Mouse (Mus musculus) midbrain, embryonic 13.5 days (tissue): ENCODE measurements around the gene Neb. TPM values are rescaled to one million over a fixed set of nuclear protein-coding genes. Genes with fewer than 3 reads are reported as not detected.
"Not testable (repeated sequence)": the region's sequence is repeated elsewhere in the genome, so short reads cannot be mapped to it uniquely, and the experiment has no call there.

Source experiments
- ATAC-seq: fragments of 200-750 bp; cut with Nextera tagmentation; 2 replicates; pipeline ENCODE4 v1.8.0; 2017; ENCODE audit warnings: mild to moderate bottlenecking, moderate TSS enrichment, moderate library complexity
- H3K27ac ChIP-seq: fragments of 300-500 bp; sonication (generic); 2 replicates; pipeline ENCODE4 v1.5.1; 2015; ENCODE audit warnings: inconsistent platforms, mild to moderate bottlenecking, moderate library complexity
- H3K27me3 ChIP-seq: fragments of 300-500 bp; sonication (generic); 2 replicates; pipeline ENCODE4 v1.6.1; 2015; ENCODE audit warnings: mild to moderate bottlenecking, inconsistent platforms
- H3K36me3 ChIP-seq: fragments of 300-500 bp; sonication (generic); 2 replicates; pipeline ENCODE4 v1.6.1; 2015; ENCODE audit warnings: mild to moderate bottlenecking, inconsistent platforms
- H3K4me1 ChIP-seq: fragments of 300-500 bp; sonication (generic); replicated peaks from 2 replicates; pipeline ENCODE4 v1.6.1; 2015; ENCODE audit warnings: inconsistent platforms
- H3K4me2 ChIP-seq: fragments of 300-500 bp; sonication (generic); replicated peaks from 2 replicates; pipeline ENCODE4 v1.6.1; 2015; ENCODE audit warnings: moderate library complexity, mild to moderate bottlenecking, inconsistent platforms
- H3K4me3 ChIP-seq: fragments of 300-500 bp; sonication (generic); replicated peaks from 2 replicates; pipeline ENCODE4 v1.5.1; 2015; ENCODE audit warnings: mild to moderate bottlenecking, inconsistent platforms
- H3K9ac ChIP-seq: fragments of 300-500 bp; sonication (generic); replicated peaks from 2 replicates; pipeline ENCODE4 v1.6.1; 2015; ENCODE audit warnings: mild to moderate bottlenecking, inconsistent platforms
- H3K9me3 ChIP-seq: fragments of 300-500 bp; sonication (generic); 2 replicates; pipeline ENCODE4 v1.6.1; 2016; ENCODE audit warnings: mild to moderate bottlenecking, inconsistent platforms
- WGBS: fragments of 180-500 bp; shearing (Covaris S2); methylation state at CpG from one replicate; pipeline ENCODE4 v1.1.7; 2015; 5-methylcytosine and 5-hydroxymethylcytosine counted together
- microRNA-seq: library from miRNA; unstranded; fragments of <30 nt; microRNA quantifications from one replicate; pipeline ENCODE4, GENCODE M21; 2016
- polyA plus RNA-seq: library from polyadenylated mRNA; unstranded; fragments of >200 nt; fragmentation: Nextera tagmentation; extraction: Ambion mirVana; gene quantifications from 2 replicates; pipeline ENCODE4 v1.2.1, GENCODE M21; 2015

The Neb gene
- polyA plus RNA-seq, 1 experiment from 2014 or later: 0.73 TPM

GRCm38 (mm10) chr2:52169243-52170005 is 208.8 kb downstream of the Neb start:
- H3K4me2 ChIP-seq: no peak overlapping the region
- no peak overlapping the region for H3K4me3 ChIP-seq
- no peaks in the 10 kb centered on the region for H3K27me3 ChIP-seq
- WGBS: 93% methylated on average over 7 of the region's 7 CpGs
- no peak for ATAC-seq
- H3K9me3 ChIP-seq: no peaks in the 10 kb centered on the region
- H3K36me3 ChIP-seq: no peaks in the 10 kb centered on the region
- no peaks in the 10 kb centered on the region for H3K4me1 ChIP-seq
- no peak overlapping the region for H3K9ac ChIP-seq
- H3K27ac ChIP-seq: no peak overlapping the region

- no peak for ATAC-seq
- H3K27ac ChIP-seq: no peak overlapping the region
- no peaks in the 10 kb centered on the region for H3K36me3 ChIP-seq
- H3K4me2 ChIP-seq: no peak overlapping the region
- H3K9me3 ChIP-seq: no peaks in the 10 kb centered on the region
- no peaks in the 10 kb centered on the region for H3K27me3 ChIP-seq
- WGBS: 90% methylated on average over 3 of the region's 3 CpGs
- no peak overlapping the region for H3K9ac ChIP-seq
- H3K4me3 ChIP-seq: no peak overlapping the region
- H3K4me1 ChIP-seq: no peaks in the 10 kb centered on the region
Measured at GRCm38 (mm10) chr2:52153064-52153463, 225.2 kb downstream of the Neb start.

- Histone ChIP-seq H3K4me1 (no peaks in the 10 kb centered on the region), H3K27me3 (no peaks in the 10 kb centered on the region), H3K36me3 (peaks cover 18% of the 10 kb centered on the region), H3K9me3 (no peaks in the 10 kb centered on the region), H3K4me3 (no peak overlapping the region), H3K4me2 (no peak overlapping the region), H3K27ac (no peak overlapping the region), H3K9ac (no peak overlapping the region)
- WGBS: 96% methylated on average over 2 of the region's 2 CpGs
- no peak for ATAC-seq
Measured at GRCm38 (mm10) chr2:52133351-52133750, 244.9 kb downstream of the Neb start.

DNA sequence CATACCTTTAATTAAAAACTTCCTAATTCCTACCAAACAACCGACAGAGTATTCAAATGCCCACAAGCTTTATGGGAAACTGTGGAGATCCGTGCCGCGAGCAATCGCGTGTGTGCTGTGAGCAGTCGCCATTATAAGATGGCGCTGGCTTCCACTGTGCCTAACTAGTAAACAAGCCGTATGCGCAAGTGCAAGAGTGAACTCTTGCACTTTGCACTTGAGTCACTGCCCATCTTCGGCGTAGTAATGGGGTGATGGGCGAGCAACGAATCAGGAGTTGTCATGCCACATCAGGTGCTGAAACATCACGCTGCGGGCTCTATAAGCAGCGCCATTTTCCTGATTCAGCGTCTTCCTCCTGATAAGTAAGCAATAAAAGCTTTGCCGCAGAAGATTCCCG is 246.9 kb downstream of the Neb start:
- H3K9me3 ChIP-seq, H3K4me1 ChIP-seq, H3K4me2 ChIP-seq, H3K27me3 ChIP-seq, H3K27ac ChIP-seq, ATAC-seq, H3K9ac ChIP-seq, H3K4me3 ChIP-seq: not testable (repeated sequence)
- peaks cover 23% of the 10 kb centered on the region for H3K36me3 ChIP-seq
- 97% methylated on average over 20 of the region's 20 CpGs for WGBS

DNA sequence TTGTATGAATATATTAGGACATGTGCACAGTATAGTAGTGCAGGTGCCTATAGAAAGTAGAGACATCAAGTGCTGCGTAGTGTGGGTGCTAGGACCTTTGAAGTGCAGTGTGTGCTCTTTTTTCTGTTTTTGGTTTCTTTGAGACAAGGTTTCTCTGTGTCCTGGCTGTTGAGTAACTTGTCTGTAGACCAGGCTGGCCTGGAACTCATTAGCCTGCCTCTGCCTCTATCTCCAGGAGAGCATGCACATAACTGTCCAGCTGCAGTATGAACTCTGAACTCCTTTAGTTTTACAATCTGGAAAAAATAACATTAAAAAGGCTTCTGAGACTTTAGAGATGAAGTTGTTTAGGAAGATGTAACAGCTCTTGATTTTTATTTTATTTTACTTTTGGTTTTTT is 264.2 kb downstream of the Neb start:
- Histone ChIP-seq H3K4me3 (no peak overlapping the region), H3K9ac (no peak overlapping the region), H3K9me3 (no peaks in the 10 kb centered on the region), H3K27me3 (no peaks in the 10 kb centered on the region), H3K4me2 (no peak overlapping the region), H3K27ac (no peak overlapping the region), H3K4me1 (no peaks in the 10 kb centered on the region), H3K36me3 (peaks cover 69% of the 10 kb centered on the region)
- 89% methylated on average over 1 of the region's 1 CpGs for WGBS
- ATAC-seq: no peak

Small RNA genes lying within 50 kb of the gene (microRNA-seq; reads per million reads assigned to microRNA genes)
- gene Gm22095: not detected

Other genes with a start within 250 kb of the Neb start
- 39.2 and 43.3 TPM in 2 replicates for gene Arl5a, start 46.4 kb upstream of the Neb start, polyA plus RNA-seq